In genomic region chr11:6474874-6475731, GRCm38 (mm10) we compare ENCODE assay signal across 8 mouse cellular contexts. TPM values are rescaled to one million over a fixed set of nuclear protein-coding genes. Genes with fewer than 3 reads are reported as not detected.
A peak's percentile ranks its signal among the peaks of the same experiment; 100 is the strongest.
DNase-seq lines count a peak whose midpoint lies in the region; ATAC-seq and TF ChIP-seq lines count a peak whose summit lies in the region.

No protein-coding gene starts in this region.

- H3K4me1 ChIP-seq in embryonic facial prominence, embryonic 13.5 days: peaks cover 32% of the 10 kb centered on the region
- peaks cover 33% of the 10 kb centered on the region for H3K4me1 ChIP-seq in limb, embryonic 15.5 days
- H3K4me1 ChIP-seq in midbrain, embryonic 15.5 days: peaks cover 40% of the 10 kb centered on the region
- peaks cover 4% of the 10 kb centered on the region; the same call in 1 of the 2 replicates for H3K4me1 ChIP-seq in spleen, adult 2 months (ENCODE audit: control insufficient read depth, insufficient read depth, insufficient read length)

- H3K27me3 ChIP-seq in embryonic facial prominence, embryonic 13.5 days: no peaks in the 10 kb centered on the region
- H3K27me3 ChIP-seq in limb, embryonic 15.5 days: no peaks in the 10 kb centered on the region
- H3K27me3 ChIP-seq in midbrain, embryonic 15.5 days (replicated peaks): no peaks in the 10 kb centered on the region
- H3K27me3 ChIP-seq in spleen, adult 2 months (ENCODE audit: control insufficient read depth, insufficient read depth, low read length): peaks cover 1% of the 10 kb centered on the region; the same call in 1 of the 2 replicates

- peaks cover 3% of the 10 kb centered on the region; the same call in 1 of the 2 replicates for H3K36me3 ChIP-seq in embryonic facial prominence, embryonic 13.5 days
- H3K36me3 ChIP-seq in limb, embryonic 15.5 days: 0 out of 2 replicates have a peak, but pooled peaks cover 14% of the 10 kb centered on the region
- no peaks in the 10 kb centered on the region for H3K36me3 ChIP-seq in midbrain, embryonic 15.5 days (replicated peaks)
- H3K36me3 ChIP-seq in spleen, adult 2 months (ENCODE audit: control insufficient read depth, insufficient read depth, low read length): peaks cover 5% of the 10 kb centered on the region

- H3K4me3 ChIP-seq in embryonic facial prominence, embryonic 13.5 days: peak overlapping the region; percentile 90
- peak overlapping the region; percentile 93 for H3K4me3 ChIP-seq in limb, embryonic 15.5 days
- peak overlapping the region; percentile 99 for H3K4me3 ChIP-seq in midbrain, embryonic 15.5 days
- H3K4me3 ChIP-seq in spleen, adult 2 months (ENCODE audit: extremely low read depth, insufficient read depth, insufficient read length): peak overlapping the region; percentile 69

- under 1% methylated on average over 100 of the region's 109 CpGs for WGBS in embryonic facial prominence, embryonic 13.5 days
- under 1% methylated on average over 107 of the region's 109 CpGs for WGBS in limb, embryonic 15.5 days
- under 1% methylated on average over 107 of the region's 109 CpGs for WGBS in midbrain, embryonic 15.5 days
- under 1% methylated on average over 109 of the region's 109 CpGs for WGBS in spleen, adult 2 months

- peak overlapping the region; percentile 93 for H3K9ac ChIP-seq in embryonic facial prominence, embryonic 13.5 days
- peak overlapping the region; percentile 94 for H3K9ac ChIP-seq in limb, embryonic 15.5 days
- H3K9ac ChIP-seq in midbrain, embryonic 15.5 days: peak overlapping the region; percentile 90

- TF ChIP-seq POLR2A in spleen, adult 2 months (IDR thresholded peaks at IDR 0.05; ENCODE audit: low read depth, low read length): no peak

- peak overlapping the region; percentile 84 for H3K4me2 ChIP-seq in embryonic facial prominence, embryonic 13.5 days
- peak overlapping the region; percentile 66 for H3K4me2 ChIP-seq in limb, embryonic 15.5 days
- H3K4me2 ChIP-seq in midbrain, embryonic 15.5 days: peak overlapping the region; percentile 90

- TF ChIP-seq CTCF in spleen, adult 2 months (IDR thresholded peaks at IDR 0.05; ENCODE audit: extremely low read depth, insufficient read depth, insufficient read length, insufficient replicate concordance): no peak

- DNase-seq in 3134 (ENCODE audit: extremely low read depth, insufficient read length, low spot score): peak; percentile 82
- DNase-seq in adrenal gland, adult 8-10 months: peak; percentile 35
- DNase-seq in heart, adult 18-20 months: peak; percentile 56 to 68
- peak; percentile 44 for DNase-seq in kidney, adult 11 months
- DNase-seq in spleen, adult 2 months (ENCODE audit: low read depth in 1 of 2, low spot score in 2 of 2): peak; percentile 29 to 48

- H3K27ac ChIP-seq in embryonic facial prominence, embryonic 13.5 days: peak overlapping the region; percentile 93
- H3K27ac ChIP-seq in limb, embryonic 15.5 days: peak overlapping the region; percentile 97
- H3K27ac ChIP-seq in midbrain, embryonic 15.5 days: peak overlapping the region; percentile 98
- peak overlapping the region; percentile 98 for H3K27ac ChIP-seq in spleen, adult 2 months (ENCODE audit: insufficient read depth, low read length)

- ATAC-seq in embryonic facial prominence, embryonic 13.5 days (ENCODE audit: insufficient number of reproducible peaks, insufficient read depth, low FRiP score, low TSS enrichment, low read depth): no peak
- 0 out of 2 replicates have a peak, but pooled peaks have one; percentile 22 for ATAC-seq in limb, embryonic 15.5 days (ENCODE audit: insufficient number of reproducible peaks, low FRiP score, low TSS enrichment, low read depth)
- ATAC-seq in midbrain, embryonic 15.5 days (replicated peaks): peak; percentile 64

- no peaks in the 10 kb centered on the region for H3K9me3 ChIP-seq in embryonic facial prominence, embryonic 13.5 days
- no peaks in the 10 kb centered on the region for H3K9me3 ChIP-seq in limb, embryonic 15.5 days
- no peaks in the 10 kb centered on the region for H3K9me3 ChIP-seq in midbrain, embryonic 15.5 days

RNA-seq across cellular contexts. Expression of gene Purb, which starts 0.6 kb away (rescaled TPM):
- total RNA-seq in adrenal gland, adult 8-10 months (2022): 10 to 100 TPM; 54.2 to 62.0 (median 60.9) TPM
- 26.9 and 28.6 TPM in 2 replicates for polyA plus RNA-seq in embryonic facial prominence, embryonic 13.5 days (2015; fragmentation: Nextera tagmentation; extraction: Ambion mirVana)
- 10 to 100 TPM; 29.5 to 31.0 TPM for total RNA-seq in heart, adult 18-20 months (2021)
- 29.2 and 29.9 TPM in 2 replicates for polyA plus RNA-seq in limb, embryonic 15.5 days (2015; fragmentation: Nextera tagmentation; extraction: Ambion mirVana)
- polyA plus RNA-seq in midbrain, embryonic 15.5 days (2015; fragmentation: Nextera tagmentation; extraction: Ambion mirVana): 11.3 and 11.4 TPM in 2 replicates
- polyA plus RNA-seq in spleen, adult 2 months (2012; rRNA removed): 6.3 and 8.7 TPM in 2 replicates

RNA-seq across cellular contexts. Expression of gene H2afv, which starts 30.9 kb away (rescaled TPM):
- 10 to 100 TPM; 68.9 to 84.3 (median 80.5) TPM for total RNA-seq in adrenal gland, adult 8-10 months (2022)
- 656 and 746 TPM in 2 replicates for polyA plus RNA-seq in embryonic facial prominence, embryonic 13.5 days (2015; fragmentation: Nextera tagmentation; extraction: Ambion mirVana)
- total RNA-seq in heart, adult 18-20 months (2021): 10 to 100 TPM; 71.4 to 86.8 TPM
- polyA plus RNA-seq in limb, embryonic 15.5 days (2015; fragmentation: Nextera tagmentation; extraction: Ambion mirVana): 402 and 435 TPM in 2 replicates
- polyA plus RNA-seq in midbrain, embryonic 15.5 days (2015; fragmentation: Nextera tagmentation; extraction: Ambion mirVana): 250 and 290 TPM in 2 replicates
- 29.8 and 36.5 TPM in 2 replicates for polyA plus RNA-seq in spleen, adult 2 months (2012; rRNA removed)

RNA-seq across cellular contexts. Expression of gene Myo1g, which starts 45.7 kb away (rescaled TPM):
- 1 to 10 TPM; 2.1 to 4.8 (median 3.4) TPM for total RNA-seq in adrenal gland, adult 8-10 months (2022)
- polyA plus RNA-seq in embryonic facial prominence, embryonic 13.5 days (2015; fragmentation: Nextera tagmentation; extraction: Ambion mirVana): 1.3 and 1.8 TPM in 2 replicates
- total RNA-seq in heart, adult 18-20 months (2021): 1 to 10 TPM; 1.6 to 2.9 TPM
- polyA plus RNA-seq in limb, embryonic 15.5 days (2015; fragmentation: Nextera tagmentation; extraction: Ambion mirVana): 3.6 and 4.2 TPM in 2 replicates
- polyA plus RNA-seq in midbrain, embryonic 15.5 days (2015; fragmentation: Nextera tagmentation; extraction: Ambion mirVana): 0.23 and 0.54 TPM in 2 replicates
- polyA plus RNA-seq in spleen, adult 2 months (2012; rRNA removed): 187 and 218 TPM in 2 replicates

RNA-seq across cellular contexts. Expression of gene Ppia, which starts 59.9 kb away (rescaled TPM):
- total RNA-seq in adrenal gland, adult 8-10 months (2022): 1,000 to 10,000 TPM; 1,457 to 1,759 (median 1,529) TPM
- 5,258 and 5,388 TPM in 2 replicates for polyA plus RNA-seq in embryonic facial prominence, embryonic 13.5 days (2015; fragmentation: Nextera tagmentation; extraction: Ambion mirVana)
- 100 to 1,000 TPM; 304 to 366 TPM for total RNA-seq in heart, adult 18-20 months (2021)
- 4,193 and 4,412 TPM in 2 replicates for polyA plus RNA-seq in limb, embryonic 15.5 days (2015; fragmentation: Nextera tagmentation; extraction: Ambion mirVana)
- polyA plus RNA-seq in midbrain, embryonic 15.5 days (2015; fragmentation: Nextera tagmentation; extraction: Ambion mirVana): 3,416 and 3,418 TPM in 2 replicates
- 333 and 340 TPM in 2 replicates for polyA plus RNA-seq in spleen, adult 2 months (2012; rRNA removed)

Comparison
In these comparisons a context has a peak if more than half of its experiments do, and no peak if none do; other contexts are left out.
1. RNA of gene Myo1g, which starts 45.7 kb away (polyA plus RNA-seq): 187 to 218 TPM in spleen, adult 2 months; 3.6 to 4.2 TPM in limb, embryonic 15.5 days, 1.3 to 1.8 TPM in embryonic facial prominence, embryonic 13.5 days and 0.23 to 0.54 TPM in midbrain, embryonic 15.5 days; every median in the first group is over 10 times any median in the second.
2. Peak in every context shown above with its lines, with median percentiles within 50 percentile points of each other: DNase-seq, H3K27ac ChIP-seq, H3K4me2 ChIP-seq, H3K4me3 ChIP-seq and H3K9ac ChIP-seq.